Mouse (Mus musculus) neutrophil, adult 5-6 weeks (primary cell): Measurements from ENCODE around the gene Odf3b. TPM values are rescaled to one million over a fixed set of nuclear protein-coding genes. Genes with fewer than 3 reads are reported as not detected.
A peak's percentile ranks its signal among the peaks of the same experiment; 100 is the strongest.

Experiments
- ATAC-seq: fragments of 151-379, 151-347 bp; 2 replicates; pipeline ENCODE4 v1.8.0; 2017; ENCODE audit warnings: mild to moderate bottlenecking, moderate TSS enrichment; ENCODE audit not compliant: insufficient number of reproducible peaks, poor library complexity, low FRiP score, severe bottlenecking; ENCODE audit errors: extremely low read depth
- total RNA-seq: library from RNA; stranded (forward); fragments of 200-1000 nt; gene quantifications from 2 replicates; pipeline ENCODE4 v1.2.3, GENCODE M21; 2017

Odf3b gene
- total RNA-seq, 1 experiment from 2014 or later, result not detected

- ATAC-seq, result no peak
Observed at GRCm38 (mm10) chr15:89350447-89350846, 28.6 kb downstream of the Odf3b start.

- no peak for ATAC-seq
Observed at GRCm38 (mm10) chr15:89343325-89343724, 35.8 kb downstream of the Odf3b start.

- no peak for ATAC-seq
Observed at GRCm38 (mm10) chr15:89341678-89342077, 37.4 kb downstream of the Odf3b start.

- no peak for ATAC-seq
Observed at GRCm38 (mm10) chr15:89340136-89340535, 38.9 kb downstream of the Odf3b start.

- ATAC-seq, result peak; percentile 57; the same call in 1 of the 2 replicates
Observed at GRCm38 (mm10) chr15:89339696-89340095, 39.4 kb downstream of the Odf3b start.

- ATAC-seq, result no peak
Observed at GRCm38 (mm10) chr15:89336422-89336821, 42.7 kb downstream of the Odf3b start.

GRCm38 (mm10) chr15:89334774-89335537, 44.1 kb downstream of the Odf3b start:
- no peak for ATAC-seq

- no peak for ATAC-seq
Observed at GRCm38 (mm10) chr15:89334271-89334670, 44.8 kb downstream of the Odf3b start, which contains the start of gene Miox. Gene Miox, plus strand, starts transcription at chr15:89334398.

Other genes starting within 250 kb of the Odf3b start
- 6.9 and 9.0 TPM in 2 replicates for gene Mapk12, start 238.6 kb downstream of the Odf3b start, total RNA-seq
- 47.4 and 48.7 TPM in 2 replicates for gene Mapk11, start 229.7 kb downstream of the Odf3b start, total RNA-seq
- 15.7 and 18.9 TPM in 2 replicates for gene Plxnb2, start 198.5 kb downstream of the Odf3b start, total RNA-seq
- 14.3 and 14.5 TPM in 2 replicates for gene Dennd6b, start 182.8 kb downstream of the Odf3b start, total RNA-seq
- 40.1 and 41.9 TPM in 2 replicates for gene Ppp6r2, start 167.7 kb downstream of the Odf3b start, total RNA-seq
- gene Sbf1, start 64.0 kb downstream of the Odf3b start, total RNA-seq, result 116 and 134 TPM in 2 replicates
- gene Adm2, start 56.6 kb downstream of the Odf3b start, total RNA-seq, result not detected in 2 replicates
- not detected in 2 replicates for gene Miox, start 44.9 kb downstream of the Odf3b start, total RNA-seq
- 30.7 and 41.3 TPM in 2 replicates for gene Lmf2, start 23.6 kb downstream of the Odf3b start, total RNA-seq
- 75.0 and 93.6 TPM in 2 replicates for gene Ncaph2, start 23.6 kb downstream of the Odf3b start, total RNA-seq
- gene Sco2, start 5.4 kb downstream of the Odf3b start, total RNA-seq, result 5.4 and 7.2 TPM in 2 replicates
- 0.23 and 0.86 TPM in 2 replicates for gene Tymp, start 2.2 kb downstream of the Odf3b start, total RNA-seq
- not detected in 2 replicates for gene Klhdc7b, start 5.6 kb upstream of the Odf3b start, total RNA-seq
- gene Syce3, start 31.2 kb upstream of the Odf3b start, total RNA-seq, result not detected in 2 replicates
- 6.3 and 6.8 TPM in 2 replicates for gene Cpt1b, start 46.6 kb upstream of the Odf3b start, total RNA-seq
- gene C730034F03Rik, start 50.3 kb upstream of the Odf3b start, total RNA-seq, result 32.0 TPM in 2 replicates
- gene Gm44502, start 50.4 kb upstream of the Odf3b start, total RNA-seq, result 1.1 and 1.3 TPM in 2 replicates
- gene Chkb, start 50.6 kb upstream of the Odf3b start, total RNA-seq, result 108 and 124 TPM in 2 replicates
- not detected in 2 replicates for gene Mapk8ip2, start 74.6 kb upstream of the Odf3b start, total RNA-seq
- gene Arsa, start 98.1 kb upstream of the Odf3b start, total RNA-seq, result 13.3 and 14.2 TPM in 2 replicates
- 0.37 TPM in 1 of 2 replicates, not detected in the other for gene Shank3, start 120.3 kb upstream of the Odf3b start, total RNA-seq
- not detected in 2 replicates for gene Acr, start 189.0 kb upstream of the Odf3b start, total RNA-seq
- 1.7 TPM in 1 of 2 replicates, not detected in the other for gene Rabl2, start 212.6 kb upstream of the Odf3b start, total RNA-seq